Mouse (Mus musculus) megakaryocyte, embryonic 14.5 days (primary cell): Measurements from ENCODE around the gene Dimt1.
"Not testable (repeated sequence)": the region's sequence is repeated elsewhere in the genome, so short reads cannot be mapped to it uniquely, and the experiment has no call there.

Source experiments
- FLI1 ChIP-seq: IDR thresholded peaks from 2 replicates; pipeline ENCODE4 v1.6.1; 2012; ENCODE audit warnings: low read length, inconsistent platforms, mixed read lengths
- GATA1 ChIP-seq: IDR thresholded peaks from 3 replicates; pipeline ENCODE4 v1.6.1; 2012; ENCODE audit warnings: mixed read lengths, low read length, inconsistent platforms, borderline replicate concordance

DNA sequence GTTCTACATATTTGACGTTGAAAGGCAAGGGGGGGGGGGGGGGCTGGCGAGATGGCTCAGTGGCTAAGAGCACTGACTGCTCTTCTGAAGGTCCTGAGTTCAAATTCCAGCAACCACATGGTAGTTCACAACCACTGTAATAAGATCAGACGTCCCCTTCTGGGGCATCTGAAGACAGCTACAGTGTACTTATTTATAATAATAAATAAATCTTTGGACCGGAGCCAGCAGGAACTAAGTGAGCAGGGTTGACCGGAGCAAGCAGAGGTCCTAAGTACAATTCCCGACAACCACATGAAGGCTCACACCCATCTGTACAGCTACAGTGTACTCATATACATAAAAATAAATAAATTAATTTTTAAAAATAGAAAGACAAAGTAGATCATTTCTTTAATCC is 41.8 kb upstream of the Dimt1 start:
- not testable (repeated sequence) for TF ChIP-seq GATA1, FLI1
